Mouse (Mus musculus): ENCODE results near the gene St14.
"Not testable (repeated sequence)": the region's sequence is repeated elsewhere in the genome, so short reads cannot be mapped to it uniquely, and the experiment has no call there.

St14 gene

GRCm38 (mm10) chr9:31085556-31085955 lies 46.1 kb downstream of the St14 start:
- DNase-seq: no peak

GRCm38 (mm10) chr9:31082771-31083170 lies 48.9 kb downstream of the St14 start:
- DNase-seq: no peak

- DNase-seq: peak; percentile 87 to 90
Observed at GRCm38 (mm10) chr9:31082054-31082666, 49.5 kb downstream of the St14 start.

- DNase-seq: no peak
Observed at GRCm38 (mm10) chr9:31080726-31081125, 50.9 kb downstream of the St14 start.

- no peak for DNase-seq
Observed at GRCm38 (mm10) chr9:31074836-31075235, 56.8 kb downstream of the St14 start.

GRCm38 (mm10) chr9:31073797-31074196 lies 57.9 kb downstream of the St14 start:
- no peak for DNase-seq

GRCm38 (mm10) chr9:31072256-31072655 lies 59.4 kb downstream of the St14 start:
- DNase-seq: no peak

- DNase-seq: no peak
Observed at GRCm38 (mm10) chr9:31070706-31071105, 60.9 kb downstream of the St14 start.

- DNase-seq: no peak
Observed at GRCm38 (mm10) chr9:31058723-31059122, 72.9 kb downstream of the St14 start.

- DNase-seq: not testable (repeated sequence)
Observed at GRCm38 (mm10) chr9:31051509-31051908, 80.1 kb downstream of the St14 start.

- DNase-seq: no peak
Observed at GRCm38 (mm10) chr9:31050208-31050607, 81.4 kb downstream of the St14 start.
